Mouse (Mus musculus): ENCODE results near the gene Zfp526. TPM values are rescaled to one million over a fixed set of nuclear protein-coding genes. Genes with fewer than 3 reads are reported as not detected.
A peak's percentile ranks its signal among the peaks of the same experiment; 100 is the strongest.

The Zfp526 gene
- total RNA-seq (2022) = 10 to 100 TPM; 11.7 to 16.1 (median 14.2) TPM

DNA sequence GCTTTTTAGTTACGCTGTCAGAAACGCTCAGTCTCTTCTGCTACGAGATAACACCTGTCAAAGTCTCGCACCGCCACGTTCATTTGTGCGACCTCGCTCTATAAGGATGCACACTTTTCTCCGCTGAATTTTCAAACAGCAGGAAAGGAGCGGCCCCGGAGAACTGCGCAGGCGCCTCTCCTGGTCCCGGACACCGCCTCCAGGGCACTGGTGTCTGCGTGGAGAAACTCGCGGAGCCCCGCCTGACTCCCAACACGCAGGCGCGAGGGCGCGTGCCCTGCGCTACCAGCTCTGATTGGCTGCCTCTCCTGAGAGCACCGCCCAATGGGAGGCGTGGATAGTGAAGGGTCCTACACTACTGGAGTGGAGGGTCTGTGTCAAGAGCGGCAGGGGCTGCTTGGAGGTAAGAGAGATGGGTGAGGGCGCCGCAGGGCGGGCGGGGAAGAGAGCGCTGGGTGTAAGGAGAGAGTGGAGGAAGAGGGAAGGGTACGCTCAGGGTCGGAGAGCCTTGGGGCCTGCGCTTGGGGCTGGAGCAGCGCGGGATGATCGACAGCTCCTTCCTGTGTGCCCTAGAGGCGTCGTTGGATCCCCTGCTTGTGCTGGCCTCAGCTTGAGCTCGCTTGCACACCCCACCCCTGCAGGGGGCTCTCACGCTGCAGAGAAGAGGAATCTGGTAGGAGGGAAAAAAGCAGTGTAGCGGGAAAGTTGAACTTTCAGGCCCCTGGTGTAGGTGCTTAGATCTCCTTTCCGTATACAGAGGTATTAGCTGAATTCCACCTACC, at the start of gene Zfp526:
Gene Zfp526 (plus strand): TSS at position 324 of the 782 bp plus-strand sequence.
- DNase-seq = peak; percentile 98

DNA sequence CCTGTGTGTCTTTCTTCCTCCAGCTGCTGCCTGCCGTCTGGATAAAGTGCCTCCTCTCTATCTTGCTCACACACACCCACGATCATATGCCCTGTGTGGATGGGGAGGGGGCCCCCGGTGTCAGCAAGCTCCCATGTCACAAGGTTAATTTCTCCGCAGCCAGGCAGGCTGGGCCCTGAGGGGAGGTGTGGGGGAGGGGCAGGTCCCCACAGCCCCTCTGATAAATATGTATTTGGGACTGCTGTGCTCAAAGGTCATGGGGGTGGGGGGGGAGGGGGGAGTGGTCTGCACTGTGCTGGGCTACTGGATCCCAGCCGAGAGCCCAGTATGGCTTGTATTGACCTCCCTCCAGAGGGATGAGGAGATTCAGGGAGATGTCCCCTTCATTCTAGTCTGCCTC, 48.6 kb upstream of the Zfp526 start:
- DNase-seq = no peak

DNA sequence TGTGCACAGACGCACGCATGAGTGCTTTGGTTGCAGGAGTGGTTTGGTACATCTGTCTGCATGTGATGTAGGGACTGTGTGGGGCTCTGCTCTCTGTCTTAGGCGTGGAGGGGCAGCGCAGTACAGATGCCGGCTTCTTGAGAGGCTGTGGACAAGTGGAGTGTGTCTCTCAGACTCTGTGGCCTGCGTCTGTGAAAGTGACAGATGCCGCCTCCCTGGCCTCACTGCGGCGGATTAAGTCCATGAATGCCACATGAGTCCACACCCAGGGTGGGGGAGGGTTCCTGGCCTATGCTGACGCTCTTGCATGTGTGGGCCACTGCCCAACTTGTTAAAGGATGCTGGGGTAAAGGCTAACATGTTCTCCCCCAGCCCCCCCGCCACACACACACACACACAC, 46.9 kb upstream of the Zfp526 start:
- no peak for DNase-seq

- no peak for DNase-seq
These were observed 42.9 kb upstream of the Zfp526 start for GRCm38 (mm10) chr7:25178317-25178716.

- DNase-seq = no peak
These were observed 42.2 kb upstream of the Zfp526 start for GRCm38 (mm10) chr7:25178787-25179605.

- peak; percentile 17 for DNase-seq
These were observed 41.5 kb upstream of the Zfp526 start, which contains the start of gene Pou2f2 for GRCm38 (mm10) chr7:25179606-25180161. TSS of gene Pou2f2 (minus strand) at chr7:25179726.

- no peak for DNase-seq
These were observed 40.7 kb upstream of the Zfp526 start for GRCm38 (mm10) chr7:25180512-25180911.

GRCm38 (mm10) chr7:25181331-25181790, 39.9 kb upstream of the Zfp526 start:
- DNase-seq = no peak

- DNase-seq = no peak
These were observed 39.4 kb upstream of the Zfp526 start for GRCm38 (mm10) chr7:25181814-25182213.

GRCm38 (mm10) chr7:25184091-25184490, 37.1 kb upstream of the Zfp526 start:
- DNase-seq = no peak

GRCm38 (mm10) chr7:25187662-25188650, 33.3 kb upstream of the Zfp526 start:
- DNase-seq = peak; percentile 69

- no peak for DNase-seq
These were observed 30.4 kb upstream of the Zfp526 start for GRCm38 (mm10) chr7:25190806-25191205.

GRCm38 (mm10) chr7:25192110-25192509, 29.1 kb upstream of the Zfp526 start:
- no peak for DNase-seq

DNA sequence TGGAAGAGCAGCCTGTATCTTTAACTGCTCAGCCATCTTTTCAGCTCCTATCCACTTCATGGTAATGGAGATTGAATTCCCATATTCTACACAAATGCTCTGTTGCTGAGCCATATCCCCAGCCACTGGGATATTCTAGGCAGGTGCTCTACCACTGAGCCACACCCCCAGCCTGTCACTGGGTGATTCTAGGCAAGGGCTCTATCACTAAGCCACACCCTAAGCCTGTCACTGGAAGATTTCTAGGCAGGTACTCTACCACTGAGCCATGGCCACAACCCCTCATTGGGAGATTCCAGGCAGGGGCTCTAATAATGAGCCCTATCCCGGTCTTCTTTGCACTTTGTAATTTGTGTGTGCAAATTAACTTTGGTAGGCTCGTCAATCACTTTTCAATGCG, 26.1 kb upstream of the Zfp526 start:
- no peak for DNase-seq

DNA sequence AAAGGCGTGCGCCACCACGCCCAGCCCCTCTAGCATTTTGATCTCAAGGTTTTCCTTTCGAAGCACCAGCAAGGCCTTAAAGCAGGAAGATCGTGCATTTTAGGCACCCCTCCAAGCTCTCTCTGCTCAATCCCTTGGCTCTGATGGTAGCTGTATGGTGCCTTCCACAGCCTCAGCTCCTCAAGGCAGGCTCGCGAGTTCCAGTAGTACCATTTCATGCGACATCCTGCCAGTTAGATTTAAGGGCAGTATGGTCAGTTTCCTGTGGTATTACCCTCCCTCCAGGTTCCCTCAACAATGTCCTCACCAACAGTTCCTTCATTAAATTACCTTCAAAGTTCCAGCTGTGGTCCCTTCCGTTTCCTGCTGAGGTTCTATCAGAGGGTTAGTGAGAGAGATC, 25.1 kb upstream of the Zfp526 start:
- DNase-seq = no peak

DNA sequence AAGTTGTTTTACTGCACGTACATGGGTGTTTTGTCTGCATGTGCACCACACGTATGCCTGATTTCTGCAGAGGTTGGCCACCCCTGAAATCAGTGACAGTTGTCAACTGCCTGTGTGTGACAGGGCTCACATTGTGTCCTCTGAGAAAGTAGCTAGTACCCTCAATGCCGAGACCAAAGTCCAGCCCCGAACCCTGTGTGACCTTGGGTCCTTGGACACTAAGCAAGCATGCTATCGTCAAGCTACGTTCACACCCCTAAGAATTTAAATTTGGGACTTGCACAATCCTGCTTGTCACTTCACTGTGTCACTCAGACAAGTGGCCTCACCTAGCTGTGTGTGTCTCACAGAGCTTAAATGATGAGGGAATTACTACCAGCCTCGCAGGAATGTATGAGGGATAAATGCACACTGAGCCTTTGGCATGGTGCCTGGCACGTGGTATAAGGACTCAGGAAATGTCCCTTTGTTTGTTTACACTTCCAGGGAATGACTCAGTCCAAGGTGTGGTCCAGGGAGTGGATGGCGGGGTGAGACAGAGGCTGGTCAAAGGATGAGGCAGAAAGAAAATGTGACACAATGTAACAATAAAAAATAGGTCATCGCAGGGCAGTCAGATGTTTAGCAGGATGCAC, 23.7 kb upstream of the Zfp526 start:
- DNase-seq = no peak

DNA sequence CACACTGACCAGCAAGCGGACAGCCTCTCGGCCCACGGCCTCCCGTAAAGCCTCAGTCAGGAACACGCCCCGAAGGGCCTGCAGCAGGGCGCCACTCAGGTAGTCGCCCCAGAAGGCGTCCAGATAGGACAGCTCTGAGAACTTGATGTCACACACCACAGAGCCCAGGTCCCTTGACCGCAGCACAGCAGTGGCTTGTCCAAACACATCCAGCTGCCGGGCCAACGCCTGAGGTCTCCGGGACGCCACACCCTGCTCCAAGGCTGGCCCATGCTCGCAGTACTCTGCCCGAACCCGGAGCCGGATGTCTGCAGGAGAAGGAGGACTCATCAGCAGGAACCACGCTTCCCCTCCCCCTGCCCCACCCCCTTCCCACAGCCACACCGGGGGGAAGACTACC, 17.6 kb upstream of the Zfp526 start:
- no peak for DNase-seq

DNA sequence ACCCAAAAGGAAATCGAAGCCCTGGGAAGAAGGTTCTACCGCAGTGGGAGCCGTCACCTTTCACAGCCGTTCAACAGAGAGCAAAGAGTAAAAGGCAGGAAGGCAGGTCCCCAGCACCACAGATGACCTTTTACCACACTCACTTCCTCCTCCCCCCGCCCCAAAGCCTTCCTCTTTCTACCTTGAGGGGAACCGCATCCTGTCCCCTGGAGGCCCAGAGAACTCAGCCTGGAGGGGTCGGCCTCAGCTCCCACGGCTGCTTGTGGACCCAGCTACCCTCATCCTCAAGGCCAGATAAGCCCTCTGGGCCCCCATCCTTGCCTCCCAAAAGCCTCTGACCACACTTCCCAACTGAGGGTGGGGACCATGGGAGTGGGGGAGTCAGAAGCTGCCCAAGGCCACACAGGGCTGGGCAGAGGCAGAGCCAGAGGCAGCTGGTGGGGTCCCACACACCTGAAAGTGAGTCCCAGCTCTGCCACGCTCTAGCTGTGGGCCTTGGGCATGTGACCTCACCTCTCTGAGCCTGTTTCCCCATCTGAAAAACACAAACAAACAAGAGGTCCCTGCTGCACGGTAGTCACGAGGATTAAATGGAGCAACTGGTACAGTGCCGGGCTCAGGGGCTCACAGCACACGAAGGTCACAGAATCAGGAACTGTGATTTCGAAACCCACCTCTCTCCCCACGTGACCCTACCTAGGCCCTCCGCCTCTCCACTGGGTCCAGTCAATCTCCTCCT, 15.7 kb upstream of the Zfp526 start:
- DNase-seq = no peak

GRCm38 (mm10) chr7:25206094-25206830, 15.0 kb upstream of the Zfp526 start:
- no peak for DNase-seq

GRCm38 (mm10) chr7:25209161-25209622, 12.0 kb upstream of the Zfp526 start:
- no peak for DNase-seq
